Comparison of ENCODE assay signal across 8 mouse cellular contexts in genomic region chr1:34849745-34850342, GRCm38 (mm10). TPM values are rescaled to one million over a fixed set of nuclear protein-coding genes. Genes with fewer than 3 reads are reported as not detected.
DNase-seq lines count a peak whose midpoint lies in the region; ATAC-seq and TF ChIP-seq lines count a peak whose summit lies in the region.

Gene Plekhb2 (plus strand): TSS chr1:34849976.

- WGBS in forebrain, embryonic 14.5 days, result 0% methylated on average over 39 of the region's 40 CpGs
- WGBS in liver, embryonic 15.5 days (ENCODE audit: insufficient replicate concordance), result under 1% methylated on average over 39 of the region's 40 CpGs
- under 1% methylated on average over 38 of the region's 40 CpGs for WGBS in neural tube, embryonic 11.5 days
- under 1% methylated on average over 39 of the region's 40 CpGs for WGBS in stomach, embryonic 16.5 days

- no peaks in the 10 kb centered on the region for H3K27me3 ChIP-seq in ES-Bruce4 (ENCODE audit: control insufficient read depth, insufficient read depth, low read length, poor library complexity, severe bottlenecking)
- H3K27me3 ChIP-seq in forebrain, embryonic 14.5 days (replicated peaks; ENCODE audit: control insufficient read depth, insufficient read depth, low read length), result no peaks in the 10 kb centered on the region
- no peaks in the 10 kb centered on the region for H3K27me3 ChIP-seq in liver, embryonic 15.5 days
- H3K27me3 ChIP-seq in neural tube, embryonic 11.5 days (ENCODE audit: control insufficient read depth, insufficient read depth, low read length), result no peaks in the 10 kb centered on the region
- no peaks in the 10 kb centered on the region for H3K27me3 ChIP-seq in stomach, embryonic 16.5 days (ENCODE audit: control insufficient read depth, insufficient read depth, low read length)

- H3K27ac ChIP-seq in ES-Bruce4 (ENCODE audit: insufficient read depth, low read length), result no peak within 1 kb of the TSS
- peak within 1 kb of the TSS; percentile 30; the same call in 1 of the 2 replicates for H3K27ac ChIP-seq in forebrain, embryonic 14.5 days (ENCODE audit: low read depth, low read length)
- peak within 1 kb of the TSS; percentile 67 for H3K27ac ChIP-seq in liver, embryonic 15.5 days (replicated peaks)
- no peak within 1 kb of the TSS for H3K27ac ChIP-seq in neural tube, embryonic 11.5 days (ENCODE audit: low read depth, low read length)
- peak within 1 kb of the TSS; percentile 71 for H3K27ac ChIP-seq in stomach, embryonic 16.5 days (ENCODE audit: low read length)

- intact Hi-C loops in heart, postnatal 10 days (cut with DNase I), result no loop called here

- no peak for TF ChIP-seq EP300 in ES-Bruce4 (IDR thresholded peaks at IDR 0.05; ENCODE audit: insufficient read depth, low read depth, low read length)

- peak; percentile 90 for DNase-seq in forebrain, embryonic 14.5 days (ENCODE audit: low spot score)
- peak; percentile 90 for DNase-seq in heart, postnatal 10 days
- peak; percentile 87 to 93 for DNase-seq in kidney, postnatal 4 days
- DNase-seq in neural tube, embryonic 11.5 days (ENCODE audit: low spot score), result peak; percentile 88

- H3K9me3 ChIP-seq in ES-Bruce4 (replicated peaks; ENCODE audit: control insufficient read depth, insufficient read depth, low read length, poor library complexity, severe bottlenecking), result no peaks in the 10 kb centered on the region
- H3K9me3 ChIP-seq in forebrain, embryonic 14.5 days (replicated peaks; ENCODE audit: control insufficient read depth, low read length), result no peaks in the 10 kb centered on the region
- no peaks in the 10 kb centered on the region for H3K9me3 ChIP-seq in liver, embryonic 15.5 days (replicated peaks)
- H3K9me3 ChIP-seq in neural tube, embryonic 11.5 days (ENCODE audit: control insufficient read depth, low read length), result no peaks in the 10 kb centered on the region
- no peaks in the 10 kb centered on the region for H3K9me3 ChIP-seq in stomach, embryonic 16.5 days (replicated peaks; ENCODE audit: control insufficient read depth, low read length)

- peak within 1 kb of the TSS; percentile 63 for H3K4me2 ChIP-seq in forebrain, embryonic 14.5 days (ENCODE audit: low read length)
- H3K4me2 ChIP-seq in liver, embryonic 15.5 days, result peak within 1 kb of the TSS; percentile 94
- peak within 1 kb of the TSS; percentile 78 for H3K4me2 ChIP-seq in neural tube, embryonic 11.5 days (ENCODE audit: low read depth)
- peak within 1 kb of the TSS; percentile 83 for H3K4me2 ChIP-seq in stomach, embryonic 16.5 days (ENCODE audit: low read depth, low read length)

- no peaks in the 10 kb centered on the region for H3K36me3 ChIP-seq in ES-Bruce4 (ENCODE audit: control insufficient read depth, insufficient read depth, low read length, poor library complexity, severe bottlenecking)
- H3K36me3 ChIP-seq in forebrain, embryonic 14.5 days (ENCODE audit: control insufficient read depth, insufficient read depth, low read length), result no peaks in the 10 kb centered on the region
- H3K36me3 ChIP-seq in liver, embryonic 15.5 days (replicated peaks), result no peaks in the 10 kb centered on the region
- H3K36me3 ChIP-seq in neural tube, embryonic 11.5 days (ENCODE audit: control insufficient read depth, insufficient read depth, low read length), result no peaks in the 10 kb centered on the region
- H3K36me3 ChIP-seq in stomach, embryonic 16.5 days (ENCODE audit: control insufficient read depth, insufficient read depth, low read length), result no peaks in the 10 kb centered on the region

- ATAC-seq in cerebellum, adult (ENCODE audit: insufficient number of reproducible peaks, low FRiP score, low TSS enrichment), result peak; percentile 90
- peak; percentile 90 for ATAC-seq in forebrain, embryonic 14.5 days
- peak; percentile 90 for ATAC-seq in liver, embryonic 15.5 days (ENCODE audit: insufficient read depth)
- peak; percentile 92 for ATAC-seq in neural tube, embryonic 11.5 days (ENCODE audit: insufficient read depth, low FRiP score, low TSS enrichment)
- ATAC-seq in stomach, embryonic 16.5 days (ENCODE audit: insufficient read depth, low FRiP score), result peak; percentile 86

- TF ChIP-seq POLR2A in ES-Bruce4 (IDR thresholded peaks at IDR 0.05; ENCODE audit: insufficient read depth, low read length), result no peak

- no peaks in the 10 kb centered on the region for H3K4me1 ChIP-seq in ES-Bruce4 (ENCODE audit: control insufficient read depth, insufficient read depth, low read length)
- peaks cover 11% of the 10 kb centered on the region for H3K4me1 ChIP-seq in forebrain, embryonic 14.5 days (ENCODE audit: control insufficient read depth, insufficient read depth, low read length)
- peaks cover 20% of the 10 kb centered on the region for H3K4me1 ChIP-seq in liver, embryonic 15.5 days (replicated peaks)
- H3K4me1 ChIP-seq in neural tube, embryonic 11.5 days (ENCODE audit: control insufficient read depth, insufficient read depth, low read length), result no peaks in the 10 kb centered on the region
- H3K4me1 ChIP-seq in stomach, embryonic 16.5 days (ENCODE audit: control insufficient read depth, insufficient read depth, low read length), result peaks cover 2% of the 10 kb centered on the region; the same call in 1 of the 2 replicates

- no peak for TF ChIP-seq CTCF in ES-Bruce4 (IDR thresholded peaks at IDR 0.05; ENCODE audit: low read depth, low read length)

- H3K4me3 ChIP-seq in ES-Bruce4 (ENCODE audit: low read depth, low read length), result peak within 1 kb of the TSS; percentile 45
- peak within 1 kb of the TSS; percentile 74 for H3K4me3 ChIP-seq in forebrain, embryonic 14.5 days (ENCODE audit: low read depth, low read length)
- H3K4me3 ChIP-seq in liver, embryonic 15.5 days (replicated peaks), result peak within 1 kb of the TSS; percentile 72
- H3K4me3 ChIP-seq in neural tube, embryonic 11.5 days (ENCODE audit: low read depth, low read length), result peak within 1 kb of the TSS; percentile 56
- H3K4me3 ChIP-seq in stomach, embryonic 16.5 days (replicated peaks; ENCODE audit: low read length), result peak within 1 kb of the TSS; percentile 74

- H3K9ac ChIP-seq in ES-Bruce4 (ENCODE audit: low read depth, poor library complexity, severe bottlenecking), result peak within 1 kb of the TSS; percentile 45
- peak within 1 kb of the TSS; percentile 92 for H3K9ac ChIP-seq in forebrain, embryonic 14.5 days (ENCODE audit: low read length)
- peak within 1 kb of the TSS; percentile 68 for H3K9ac ChIP-seq in liver, embryonic 15.5 days
- H3K9ac ChIP-seq in neural tube, embryonic 11.5 days (ENCODE audit: low read length), result peak within 1 kb of the TSS; percentile 69
- H3K9ac ChIP-seq in stomach, embryonic 16.5 days (ENCODE audit: low read length), result peak within 1 kb of the TSS; percentile 88

RNA-seq across cellular contexts. Expression of gene Plekhb2, which starts in this region (rescaled TPM):
- polyA plus RNA-seq in ES-Bruce4 (2011; ENCODE audit: insufficient read depth, insufficient read length, low read depth, missing spikeins), result 23.0 and 33.3 TPM in 2 replicates
- polyA plus RNA-seq in forebrain, embryonic 14.5 days (2014; fragmentation: Nextera tagmentation; extraction: Ambion mirVana), result 60.0 and 70.5 TPM in 2 replicates
- 10 to 100 TPM; 66.9 to 72.3 TPM for total RNA-seq in heart, postnatal 10 days (2021)
- polyA plus RNA-seq in liver, embryonic 15.5 days (2015; fragmentation: Nextera tagmentation; extraction: Ambion mirVana), result 9.1 and 10.3 TPM in 2 replicates
- 54.6 and 57.3 TPM in 2 replicates for polyA plus RNA-seq in neural tube, embryonic 11.5 days (2014; fragmentation: Nextera tagmentation; extraction: Ambion mirVana)
- 63.9 and 80.2 TPM in 2 replicates for polyA plus RNA-seq in stomach, embryonic 16.5 days (2015; fragmentation: Nextera tagmentation; extraction: Ambion mirVana)

Comparison
In these comparisons a context has a peak if more than half of its experiments do, and no peak if none do; other contexts are left out.
1. H3K27ac ChIP-seq: peak in forebrain, embryonic 14.5 days (single experiment), liver, embryonic 15.5 days (single experiment) and stomach, embryonic 16.5 days (single experiment); none in ES-Bruce4 (single experiment) and neural tube, embryonic 11.5 days (single experiment).
2. Peak in every context shown above with its lines, with median percentiles within 50 percentile points of each other: H3K4me3 ChIP-seq, H3K9ac ChIP-seq, ATAC-seq, DNase-seq and H3K4me2 ChIP-seq.